Mouse (Mus musculus) liver, embryonic 11.5 days (tissue): ENCODE results near the gene Gm10300. TPM values are rescaled to one million over a fixed set of nuclear protein-coding genes. Genes with fewer than 3 reads are reported as not detected.

Experiments
- ATAC-seq: fragments of 200-750 bp; cut with Nextera tagmentation; replicated peaks from 2 replicates; pipeline ENCODE4 v1.8.0; 2017; ENCODE audit warnings: moderate number of reproducible peaks, mild to moderate bottlenecking, moderate TSS enrichment, moderate library complexity; ENCODE audit not compliant: low FRiP score
- DNase-seq: peaks from one replicate; pipeline ENCODE4 v3.0.0-alpha.2; 2017; ENCODE audit warnings: low spot score
- H3K27ac ChIP-seq: fragments of 300-500 bp; sonication (generic); 2 replicates; pipeline ENCODE4 v1.5.1; 2014; ENCODE audit warnings: mild to moderate bottlenecking, low read depth, low read length, control low read depth
- H3K27me3 ChIP-seq: fragments of 300-500 bp; sonication (generic); replicated peaks from 2 replicates; pipeline ENCODE4 v1.6.1; 2014; ENCODE audit warnings: low read length, mixed read lengths; ENCODE audit not compliant: control insufficient read depth, insufficient read depth
- H3K36me3 ChIP-seq: fragments of 300-500 bp; sonication (generic); 2 replicates; pipeline ENCODE4 v1.6.1; 2014; ENCODE audit warnings: mild to moderate bottlenecking, low read length, moderate library complexity, mixed read lengths; ENCODE audit not compliant: control insufficient read depth, insufficient read depth
- H3K4me1 ChIP-seq: fragments of 300-500 bp; sonication (generic); replicated peaks from 2 replicates; pipeline ENCODE4 v1.6.1; 2014; ENCODE audit warnings: low read length, mixed read lengths; ENCODE audit not compliant: control insufficient read depth, insufficient read depth
- H3K4me2 ChIP-seq: fragments of 300-500 bp; sonication (generic); 2 replicates; pipeline ENCODE4 v1.6.1; 2014; ENCODE audit warnings: mild to moderate bottlenecking, control low read depth, moderate library complexity
- H3K4me3 ChIP-seq: fragments of 300-500 bp; sonication (generic); 2 replicates; pipeline ENCODE4 v1.5.1; 2014; ENCODE audit warnings: low read depth, low read length, control low read depth
- H3K9ac ChIP-seq: fragments of 300-500 bp; sonication (generic); 2 replicates; pipeline ENCODE4 v1.6.1; 2014; ENCODE audit warnings: low read depth, low read length, control low read depth
- H3K9me3 ChIP-seq: fragments of 300-500 bp; sonication (generic); 2 replicates; pipeline ENCODE4 v1.6.1; 2016; ENCODE audit warnings: low read length, inconsistent platforms, mixed read lengths; ENCODE audit not compliant: control insufficient read depth
- WGBS: fragments of 180-500 bp; shearing (Covaris S2); extraction: QIAGEN DNeasy Blood & Tissue Kit; methylation state at CpG from one replicate; pipeline ENCODE4 v1.1.7; 2014; 5-methylcytosine and 5-hydroxymethylcytosine counted together
- polyA plus RNA-seq: library from polyadenylated mRNA; unstranded; fragments of >200 nt; fragmentation: Nextera tagmentation; extraction: Ambion mirVana; gene quantifications from 2 replicates; pipeline ENCODE4 v1.2.1, GENCODE M21; 2014

Gene Gm10300
- polyA plus RNA-seq, 1 experiment from 2014 or later, result 0.11 TPM

GRCm38 (mm10) chr4:132111227-132111626, 36.7 kb downstream of the Gm10300 start:
- no peak overlapping the region for H3K27ac ChIP-seq
- DNase-seq, result no peak
- H3K36me3 ChIP-seq, result no peaks in the 10 kb centered on the region
- H3K4me2 ChIP-seq, result no peak overlapping the region
- H3K9ac ChIP-seq, result no peak overlapping the region
- no peak overlapping the region for H3K4me3 ChIP-seq
- no peak for ATAC-seq
- 69% methylated on average over 4 of the region's 4 CpGs for WGBS
- H3K4me1 ChIP-seq, result no peaks in the 10 kb centered on the region
- H3K9me3 ChIP-seq, result no peaks in the 10 kb centered on the region
- peaks cover 22% of the 10 kb centered on the region for H3K27me3 ChIP-seq

DNA sequence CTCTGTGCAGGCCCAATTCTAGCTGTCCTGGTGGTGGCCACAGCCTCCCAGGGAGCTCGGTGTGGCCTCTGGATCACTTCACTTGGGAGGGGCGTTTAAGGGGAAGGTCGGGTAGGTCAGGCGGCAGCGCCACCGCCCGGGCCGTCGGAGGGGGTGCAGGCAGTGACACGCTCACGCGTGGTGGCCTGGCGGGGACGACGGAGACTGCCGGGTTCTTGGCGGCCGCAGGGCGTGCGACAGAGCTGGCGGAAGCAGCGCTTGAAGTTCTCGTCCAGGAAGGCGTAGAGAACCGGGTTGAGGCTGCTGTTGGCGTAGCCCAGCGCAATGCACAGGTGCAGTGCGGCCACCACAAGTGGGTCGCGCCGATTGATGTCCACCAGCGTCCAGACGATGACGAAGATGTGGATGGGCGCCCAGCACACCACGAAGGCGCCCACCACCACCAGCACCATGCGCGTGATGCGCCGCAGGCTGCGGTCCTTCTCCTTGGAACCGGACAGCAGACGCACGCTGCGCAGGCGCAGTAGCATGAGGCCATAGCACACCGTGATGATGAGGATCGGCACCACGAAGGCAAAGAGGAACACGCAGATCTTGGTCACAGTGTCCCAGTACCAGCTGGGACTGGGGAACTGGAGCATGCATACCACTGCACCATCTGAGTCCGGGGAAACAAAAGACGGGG, 39.1 kb downstream of the Gm10300 start:
- DNase-seq (no peak), ATAC-seq (no peak)
- H3K4me3 ChIP-seq, result peak overlapping the region; percentile 36
- 30% methylated on average over 53 of the region's 53 CpGs for WGBS
- no peak overlapping the region for H3K9ac ChIP-seq
- peaks cover 24% of the 10 kb centered on the region for H3K27me3 ChIP-seq
- no peaks in the 10 kb centered on the region for H3K9me3 ChIP-seq
- H3K4me2 ChIP-seq, result peak overlapping the region; percentile 62
- H3K4me1 ChIP-seq, result no peaks in the 10 kb centered on the region
- no peaks in the 10 kb centered on the region for H3K36me3 ChIP-seq
- no peak overlapping the region for H3K27ac ChIP-seq

DNA sequence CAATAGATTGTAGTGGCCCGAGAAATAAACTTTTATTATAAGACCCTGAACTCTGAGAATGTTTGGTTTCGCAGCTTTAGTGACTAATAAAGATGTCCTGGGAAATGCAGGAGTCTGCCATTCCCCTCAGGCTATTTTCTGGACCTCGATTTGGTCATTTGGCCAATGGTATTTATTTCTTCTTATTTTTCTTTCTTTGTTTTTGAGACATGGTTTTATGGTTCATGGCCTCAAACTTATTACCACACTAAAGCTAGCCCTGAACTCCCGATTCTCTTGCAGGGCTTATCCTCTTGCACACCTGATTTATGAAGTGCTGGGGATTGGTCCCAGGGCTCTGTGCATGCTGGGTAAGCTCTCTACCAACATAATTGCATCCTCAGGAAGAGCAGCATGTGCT, 41.8 kb downstream of the Gm10300 start:
- peaks cover 24% of the 10 kb centered on the region for H3K27me3 ChIP-seq
- H3K4me1 ChIP-seq, result no peaks in the 10 kb centered on the region
- H3K9me3 ChIP-seq, result no peaks in the 10 kb centered on the region
- no peak overlapping the region for H3K4me3 ChIP-seq
- ATAC-seq, result no peak
- H3K36me3 ChIP-seq, result no peaks in the 10 kb centered on the region
- no peak for DNase-seq
- H3K27ac ChIP-seq, result no peak overlapping the region
- H3K4me2 ChIP-seq, result no peak overlapping the region
- no peak overlapping the region for H3K9ac ChIP-seq
- 66% methylated on average over 4 of the region's 4 CpGs for WGBS

GRCm38 (mm10) chr4:132119566-132119965, 45.1 kb downstream of the Gm10300 start:
- no peak overlapping the region for H3K27ac ChIP-seq
- no peaks in the 10 kb centered on the region for H3K9me3 ChIP-seq
- DNase-seq (no peak), ATAC-seq (no peak)
- H3K27me3 ChIP-seq, result peaks cover 7% of the 10 kb centered on the region
- no peak overlapping the region for H3K4me3 ChIP-seq
- H3K4me2 ChIP-seq, result no peak overlapping the region
- WGBS, result 58% methylated on average over 9 of the region's 9 CpGs
- H3K4me1 ChIP-seq, result no peaks in the 10 kb centered on the region
- H3K9ac ChIP-seq, result no peak overlapping the region
- H3K36me3 ChIP-seq, result no peaks in the 10 kb centered on the region

DNA sequence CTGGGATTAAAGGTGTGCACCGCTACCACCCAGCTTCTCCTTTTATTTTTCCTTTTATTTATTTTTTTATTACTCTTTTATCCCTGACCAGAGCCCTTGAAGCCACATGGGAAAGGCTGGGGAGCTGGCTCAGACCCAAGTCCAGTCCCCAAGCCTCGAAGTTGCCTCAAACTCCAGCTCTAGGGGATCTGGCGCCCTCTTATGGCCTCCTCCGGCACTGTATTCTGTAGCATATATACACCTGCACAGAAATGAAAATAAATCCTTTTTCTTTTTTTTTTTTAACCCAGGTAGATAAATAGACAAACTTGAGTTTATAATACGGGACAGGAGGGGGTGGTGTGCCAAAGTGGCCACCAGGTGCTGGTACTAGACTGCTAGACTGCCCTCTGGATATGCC, 47.2 kb downstream of the Gm10300 start:
- no peak overlapping the region for H3K9ac ChIP-seq
- 74% methylated on average over 5 of the region's 5 CpGs for WGBS

GRCm38 (mm10) chr4:132123166-132123565, 48.7 kb downstream of the Gm10300 start:
- ATAC-seq (no peak), DNase-seq (no peak)
- Histone ChIP-seq H3K4me1 (no peaks in the 10 kb centered on the region), H3K4me3 (no peak overlapping the region), H3K27me3 (peaks cover 1% of the 10 kb centered on the region; the same call in 1 of the 2 replicates), H3K4me2 (no peak overlapping the region), H3K36me3 (no peaks in the 10 kb centered on the region), H3K9me3 (no peaks in the 10 kb centered on the region), H3K9ac (no peak overlapping the region), H3K27ac (no peak overlapping the region)
- WGBS, result 70% methylated on average over 1 of the region's 1 CpGs

More for the DNA sequence above, 47.2 kb downstream of the Gm10300 start:
- H3K9me3 ChIP-seq, result no peaks in the 10 kb centered on the region
- no peak overlapping the region for H3K4me3 ChIP-seq
- no peaks in the 10 kb centered on the region for H3K4me1 ChIP-seq
- no peak overlapping the region for H3K27ac ChIP-seq
- no peaks in the 10 kb centered on the region for H3K36me3 ChIP-seq
- H3K27me3 ChIP-seq, result peaks cover 2% of the 10 kb centered on the region; the same call in 1 of the 2 replicates
- H3K4me2 ChIP-seq, result no peak overlapping the region
- no peak for ATAC-seq
- no peak for DNase-seq

Other genes with a start within 250 kb of the Gm10300 start
- gene Ptpru, start 236.4 kb upstream of the Gm10300 start, polyA plus RNA-seq, result 5.8 and 6.1 TPM in 2 replicates
- gene Mecr, start 231.2 kb upstream of the Gm10300 start, polyA plus RNA-seq, result 59.3 and 64.4 TPM in 2 replicates
- gene Srsf4, start 201.1 kb upstream of the Gm10300 start, polyA plus RNA-seq, result 113 and 118 TPM in 2 replicates
- 0.78 and 1.2 TPM in 2 replicates for gene Tmem200b, start 152.9 kb upstream of the Gm10300 start, polyA plus RNA-seq
- gene Epb41, start 624 bp downstream of the Gm10300 start, polyA plus RNA-seq, result 108 and 116 TPM in 2 replicates
- gene Oprd1, start 69.8 kb downstream of the Gm10300 start, polyA plus RNA-seq, result 0.45 and 0.56 TPM in 2 replicates
- gene Ythdf2, start 137.6 kb downstream of the Gm10300 start, polyA plus RNA-seq, result 82.6 and 87.3 TPM in 2 replicates
- gene Gmeb1, start 186.9 kb downstream of the Gm10300 start, polyA plus RNA-seq, result 25.4 and 26.8 TPM in 2 replicates
- 80.2 and 83.8 TPM in 2 replicates for gene Taf12, start 199.7 kb downstream of the Gm10300 start, polyA plus RNA-seq
- gene Rab42, start 228.7 kb downstream of the Gm10300 start, polyA plus RNA-seq, result 0.75 and 1.5 TPM in 2 replicates